Mouse (Mus musculus) CH12.LX (cell line): Measurements from ENCODE around the gene Sec31b. TPM values are rescaled to one million over a fixed set of nuclear protein-coding genes. Genes with fewer than 3 reads are reported as not detected.

Experiments used
- DNase-seq: peaks from one replicate; pipeline ENCODE4 v3.0.0-alpha.2; 2013; ENCODE audit errors: extremely low read depth
- H3K27ac ChIP-seq: 2 replicates; pipeline ENCODE4 v1.5.1; 2012; ENCODE audit warnings: low read depth, mild to moderate bottlenecking, control low read depth, moderate library complexity; ENCODE audit not compliant: insufficient read depth
- H3K27me3 ChIP-seq: replicated peaks from 2 replicates; pipeline ENCODE3; 2012; ENCODE audit warnings: inconsistent platforms
- H3K36me3 ChIP-seq, 2 experiments: replicated peaks in 1 of 2; 2 replicates each; pipeline versions ENCODE3 to v1.6.1; 2012; ENCODE audit warnings: inconsistent platforms in 1 of 2, low read length in 1 of 2, mild to moderate bottlenecking in 1 of 2, mixed read lengths in 1 of 2, moderate library complexity in 1 of 2; ENCODE audit not compliant: control insufficient read depth in 1 of 2, insufficient read depth in 1 of 2
- H3K4me1 ChIP-seq, 2 experiments: 2 replicates each; pipeline ENCODE4 v1.6.1; 2012; ENCODE audit warnings: inconsistent platforms in 1 of 2, moderate library complexity in 1 of 2; ENCODE audit not compliant: insufficient read depth in 2 of 2, control insufficient read depth in 1 of 2
- H3K4me2 ChIP-seq: 2 replicates; pipeline ENCODE4 v1.6.1; 2012; ENCODE audit warnings: low read depth, mild to moderate bottlenecking, control low read depth; ENCODE audit not compliant: poor library complexity, insufficient read depth, severe bottlenecking
- H3K4me3 ChIP-seq, 3 experiments: fragments of 150-350 bp in 1 of 3; sonication (generic) in 1 of 3; replicated peaks in 1 of 3; 2 replicates each; pipeline versions ENCODE3 to v1.5.1; 2011 to 2012; ENCODE audit warnings: low read depth in 2 of 3, low read length in 2 of 3, mild to moderate bottlenecking in 2 of 3, moderate library complexity in 2 of 3, control low read depth in 1 of 3, improper control_type of control experiment in 1 of 3, inconsistent platforms in 1 of 3, mixed read lengths in 1 of 3; ENCODE audit not compliant: poor library complexity in 1 of 3
- H3K79me2 ChIP-seq: replicated peaks from 2 replicates; pipeline ENCODE4 v1.6.1; 2012; ENCODE audit warnings: mild to moderate bottlenecking, moderate library complexity; ENCODE audit not compliant: control insufficient read depth, poor library complexity, insufficient read depth, severe bottlenecking; ENCODE audit errors: extremely low read depth
- H3K9ac ChIP-seq: 2 replicates; pipeline ENCODE4 v1.6.1; 2012; ENCODE audit warnings: low read depth, mild to moderate bottlenecking, control low read depth, moderate library complexity; ENCODE audit not compliant: insufficient read depth
- H3K9me3 ChIP-seq: replicated peaks from 2 replicates; pipeline ENCODE3; 2012; ENCODE audit warnings: low read length, inconsistent platforms, mixed read lengths
- BHLHE40 ChIP-seq: IDR thresholded peaks from 2 replicates; pipeline ENCODE4 v1.6.1; 2011; ENCODE audit warnings: mild to moderate bottlenecking, low read depth, low read length, improper control_type of control experiment
- CHD1 ChIP-seq: IDR thresholded peaks from 2 replicates; pipeline ENCODE4 v1.6.1; 2012; ENCODE audit warnings: low read depth, low read length, improper control_type of control experiment, inconsistent platforms
- CHD2 ChIP-seq: IDR thresholded peaks from 2 replicates; pipeline ENCODE4 v1.6.1; 2011; ENCODE audit warnings: low read length, improper control_type of control experiment
- CTCF ChIP-seq, 2 experiments: IDR thresholded peaks in 1 of 2; conservative IDR thresholded peaks in 1 of 2; 2 replicates each; pipeline ENCODE4 v1.5.1; 2011 to 2012; ENCODE audit warnings: low read depth in 2 of 2, low read length in 2 of 2, improper control_type of control experiment in 1 of 2, inconsistent platforms in 1 of 2, mild to moderate bottlenecking in 1 of 2, moderate library complexity in 1 of 2
- E2F4 ChIP-seq: IDR thresholded peaks from 2 replicates; pipeline ENCODE4 v1.6.1; 2011; ENCODE audit warnings: low read depth, low read length, improper control_type of control experiment; ENCODE audit not compliant: insufficient replicate concordance
- EP300 ChIP-seq: IDR thresholded peaks from 2 replicates; pipeline ENCODE4 v1.6.1; 2011; ENCODE audit warnings: low read length, improper control_type of control experiment
- ETS1 ChIP-seq: conservative IDR thresholded peaks from 2 replicates; pipeline ENCODE4 v1.6.1; 2012; ENCODE audit warnings: low read depth, mild to moderate bottlenecking, inconsistent platforms, low read length, improper control_type of control experiment, moderate library complexity
- GABPA ChIP-seq: IDR thresholded peaks from 2 replicates; pipeline ENCODE4 v1.6.1; 2012; ENCODE audit warnings: low read depth, low read length, improper control_type of control experiment, inconsistent platforms; ENCODE audit not compliant: insufficient replicate concordance
- HCFC1 ChIP-seq: IDR thresholded peaks from 2 replicates; pipeline ENCODE4 v1.6.1; 2012; ENCODE audit warnings: low read depth, mild to moderate bottlenecking, inconsistent platforms, low read length, improper control_type of control experiment
- IRF4 ChIP-seq: IDR thresholded peaks from 2 replicates; pipeline ENCODE4 v1.6.1; 2014; ENCODE audit warnings: low read depth, mild to moderate bottlenecking, inconsistent platforms, low read length, improper control_type of control experiment
- JUN ChIP-seq: IDR thresholded peaks from 2 replicates; pipeline ENCODE4 v1.6.1; 2011; ENCODE audit warnings: low read depth, mild to moderate bottlenecking, low read length, improper control_type of control experiment, moderate library complexity; ENCODE audit not compliant: insufficient read depth
- JUND ChIP-seq: conservative IDR thresholded peaks from 2 replicates; pipeline ENCODE4 v1.6.1; 2011; ENCODE audit warnings: low read depth, low read length, improper control_type of control experiment
- KAT2A ChIP-seq: IDR thresholded peaks from 2 replicates; pipeline ENCODE4 v1.6.1; 2012; ENCODE audit warnings: low read length, improper control_type of control experiment, inconsistent platforms; ENCODE audit not compliant: insufficient replicate concordance
- MAFK ChIP-seq: IDR thresholded peaks from 2 replicates; pipeline ENCODE4 v1.6.1; 2011; ENCODE audit warnings: low read length, improper control_type of control experiment; ENCODE audit not compliant: insufficient replicate concordance
- MAX ChIP-seq: IDR thresholded peaks from 2 replicates; pipeline ENCODE4 v1.6.1; 2011; ENCODE audit warnings: low read length, improper control_type of control experiment
- MAZ ChIP-seq: IDR thresholded peaks from 2 replicates; pipeline ENCODE4 v1.6.1; 2012; ENCODE audit warnings: low read depth, mild to moderate bottlenecking, inconsistent platforms, low read length, improper control_type of control experiment, moderate library complexity
- MEF2A ChIP-seq: IDR thresholded peaks from 2 replicates; pipeline ENCODE4 v1.6.1; 2014; ENCODE audit warnings: low read depth, mild to moderate bottlenecking, inconsistent platforms, low read length, improper control_type of control experiment, borderline replicate concordance
- MXI1 ChIP-seq: IDR thresholded peaks from 2 replicates; pipeline ENCODE4 v1.6.1; 2011; ENCODE audit warnings: mild to moderate bottlenecking, low read depth, low read length, improper control_type of control experiment
- MYC ChIP-seq: IDR thresholded peaks from 2 replicates; pipeline ENCODE4 v1.6.1; 2011; ENCODE audit warnings: low read depth, mild to moderate bottlenecking, improper control_type of control experiment, low read length
- NELFE ChIP-seq: IDR thresholded peaks from 2 replicates; pipeline ENCODE4 v1.6.1; 2011; ENCODE audit warnings: low read depth, low read length, improper control_type of control experiment
- NRF1 ChIP-seq: IDR thresholded peaks from 2 replicates; pipeline ENCODE4 v1.6.1; 2014; ENCODE audit warnings: low read depth, mild to moderate bottlenecking, inconsistent platforms, low read length, improper control_type of control experiment, moderate library complexity
- PAX5 ChIP-seq: IDR thresholded peaks from 2 replicates; pipeline ENCODE4 v1.6.1; 2012; ENCODE audit warnings: low read length, inconsistent platforms, mixed read lengths
- POLR2A ChIP-seq: IDR thresholded peaks from 2 replicates; pipeline ENCODE4 v1.6.1; 2011; ENCODE audit warnings: low read depth, mild to moderate bottlenecking, improper control_type of control experiment, low read length
- POLR2AphosphoS2 ChIP-seq: IDR thresholded peaks from 2 replicates; pipeline ENCODE4 v1.6.1; 2011; ENCODE audit warnings: low read depth, low read length, improper control_type of control experiment
- RAD21 ChIP-seq: IDR thresholded peaks from 2 replicates; pipeline ENCODE4 v1.6.1; 2011; ENCODE audit warnings: low read depth, mild to moderate bottlenecking, low read length, improper control_type of control experiment, moderate library complexity
- RCOR1 ChIP-seq: conservative IDR thresholded peaks from 2 replicates; pipeline ENCODE4 v1.6.1; 2012; ENCODE audit warnings: low read depth, mild to moderate bottlenecking, inconsistent platforms, low read length, improper control_type of control experiment
- TCF12 ChIP-seq: IDR thresholded peaks from 2 replicates; pipeline ENCODE4 v1.6.1; 2014; ENCODE audit warnings: low read depth, mild to moderate bottlenecking, inconsistent platforms, low read length, improper control_type of control experiment
- UBTF ChIP-seq: IDR thresholded peaks from 2 replicates; pipeline ENCODE4 v1.6.1; 2012; ENCODE audit warnings: low read depth, mild to moderate bottlenecking, inconsistent platforms, low read length, improper control_type of control experiment, moderate library complexity
- USF1 ChIP-seq: IDR thresholded peaks from 2 replicates; pipeline ENCODE4 v1.6.1; 2014; ENCODE audit warnings: low read depth, mild to moderate bottlenecking, inconsistent platforms, low read length, improper control_type of control experiment
- USF2 ChIP-seq: conservative IDR thresholded peaks from 2 replicates; pipeline ENCODE4 v1.6.1; 2011; ENCODE audit warnings: low read depth, low read length, improper control_type of control experiment
- ZC3H11A ChIP-seq: IDR thresholded peaks from 2 replicates; pipeline ENCODE4 v1.6.1; 2012; ENCODE audit warnings: low read depth, mild to moderate bottlenecking, inconsistent platforms, low read length, improper control_type of control experiment
- ZKSCAN1 ChIP-seq: IDR thresholded peaks from 2 replicates; pipeline ENCODE4 v1.6.1; 2012; ENCODE audit warnings: low read depth, inconsistent platforms, low read length, improper control_type of control experiment, borderline replicate concordance
- ZMIZ1 ChIP-seq: IDR thresholded peaks from 2 replicates; pipeline ENCODE4 v1.6.1; 2012; ENCODE audit warnings: low read depth, mild to moderate bottlenecking, inconsistent platforms, low read length, improper control_type of control experiment
- ZNF384 ChIP-seq: IDR thresholded peaks from 2 replicates; pipeline ENCODE4 v1.6.1; 2012; ENCODE audit warnings: low read depth, low read length, improper control_type of control experiment, inconsistent platforms
- dilution Hi-C: fragments of 300-500 bp; cut with MboI; formaldehyde crosslinking; loops from 2 replicates; pipeline ENCODE4 v1.14.3; 2020; ENCODE audit warnings: low sequenced_read_pairs; ENCODE audit not compliant: extremely low pct_unique_long_range_greater_than_20kb, extremely low pct_ligation_motif_present
- in situ Hi-C: fragments of 300-500 bp; cut with MboI; formaldehyde crosslinking; loops from 3 replicates; pipeline ENCODE4 v1.14.3; 2019; ENCODE audit warnings: low sequenced_read_pairs, low pct_ligation_motif_present, low pct_unique_long_range_greater_than_20kb, mixed read lengths
- polyA plus RNA-seq: library from polyadenylated mRNA; unstranded; fragments of >175 nt; gene quantifications from 2 replicates; pipeline ENCODE4 v1.2.1, GENCODE M21; 2012; ENCODE audit warnings: low read depth; ENCODE audit not compliant: insufficient read length
- total RNA-seq, 2 experiments: library from RNA; depleted of rRNA; stranded (reverse); fragments of 300-350 nt in 1 of 2; fragments of >200 nt in 1 of 2; gene quantifications; 2 replicates each; pipeline ENCODE4 v1.2.3; 2012 to 2014

Sec31b gene
- total and polyA plus RNA-seq, 3 experiments, result 0.17 to 1.1 (median 0.19) TPM

- peak; percentile 58; the same call in 1 of the 2 replicates for TF ChIP-seq ETS1
- no peak for TF ChIP-seq RAD21
- TF ChIP-seq CTCF (conservative IDR thresholded peaks at IDR 0.05 in 1 of 2, IDR thresholded peaks at IDR 0.05 in 1 of 2; ENCODE audit: low read depth in 2 of 2, low read length in 2 of 2), result peak; percentile 90 to 94
- TF ChIP-seq USF1, result no peak
- no peak; the same call in 1 of the 2 replicates for TF ChIP-seq MAX
- TF ChIP-seq IRF4, result peak; percentile 59
- no peak for TF ChIP-seq EP300
- no peak for TF ChIP-seq USF2
Measured at GRCm38 (mm10) chr19:44562652-44563206, 17.1 kb upstream of the Sec31b start, which contains the start of gene Hif1an (continued).

DNA sequence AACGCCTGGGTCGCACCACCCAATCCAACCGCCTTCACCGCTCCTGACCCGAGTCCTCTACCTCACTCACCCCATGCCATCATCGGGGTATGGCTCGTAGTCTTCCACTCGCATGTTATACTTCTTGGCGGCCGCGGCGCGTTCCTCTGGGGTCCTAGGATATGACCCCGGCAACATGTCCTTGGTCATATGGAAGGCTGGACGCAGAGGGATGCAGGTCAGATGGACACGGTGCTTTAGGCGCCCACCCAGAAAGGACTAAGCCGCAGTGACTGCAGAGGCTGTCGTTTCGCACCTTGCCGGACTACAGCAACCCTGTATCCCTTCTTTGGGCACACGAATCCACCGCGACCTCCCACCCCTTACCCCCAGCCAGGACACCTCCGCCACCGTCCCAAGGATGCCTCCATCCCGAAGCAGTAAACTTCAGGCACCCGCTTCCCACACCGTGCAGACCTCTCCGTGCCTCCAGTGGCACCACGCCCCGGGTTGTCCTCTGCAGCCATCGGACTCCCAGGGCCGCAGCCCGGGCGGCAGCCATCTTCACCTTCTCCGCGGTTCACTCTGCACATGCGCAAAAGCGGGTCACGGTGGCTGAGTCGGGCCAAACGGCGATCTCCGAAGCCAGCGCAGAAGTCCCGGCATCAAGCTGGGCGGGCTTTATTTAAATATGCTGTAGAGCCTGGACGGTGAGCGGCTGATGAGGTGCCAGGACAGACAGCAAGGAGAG lies 9.4 kb upstream of the Sec31b start, which contains the start of gene Ndufb8:
Gene Ndufb8 (minus strand): TSS at position 580 of the 730 bp plus-strand sequence.
- peaks cover 0 to 17% of the 10 kb centered on the region in 2 experiments; a peak in 2 of 4 replicates for H3K4me1 ChIP-seq
- no peak for TF ChIP-seq USF2
- TF ChIP-seq CHD1, result no peak
- TF ChIP-seq MEF2A, result peak; percentile 45; the same call in 1 of the 2 replicates
- no peak for TF ChIP-seq MAX
- TF ChIP-seq ZNF384, result no peak
- TF ChIP-seq GABPA, result no peak
- peak; percentile 40; the same call in 1 of the 2 replicates for TF ChIP-seq MXI1
- TF ChIP-seq JUND, result no peak
- no peak for TF ChIP-seq MAZ
- no peak for TF ChIP-seq RCOR1
- TF ChIP-seq HCFC1, result peak; percentile 84
- no peak for TF ChIP-seq CHD2
- peak; percentile 91 for TF ChIP-seq NELFE
- no peak for TF ChIP-seq ZC3H11A
- TF ChIP-seq KAT2A, result peak; percentile 71; the same call in 1 of the 2 replicates
- peak; percentile 20; the same call in 1 of the 2 replicates for TF ChIP-seq BHLHE40
- TF ChIP-seq MYC, result no peak
- TF ChIP-seq MAFK, result no peak
- no peak for TF ChIP-seq ZKSCAN1
- peak; percentile 92 for TF ChIP-seq PAX5
- peak; percentile 72; the same call in 1 of the 2 replicates for TF ChIP-seq E2F4
- no peak for TF ChIP-seq USF1
- TF ChIP-seq ZMIZ1, result peak; percentile 81; the same call in 1 of the 2 replicates
- no peak for TF ChIP-seq JUN
- TF ChIP-seq NRF1, result peak; percentile 92
- 0 out of 2 replicates have a peak, but pooled peaks have one; percentile 50 for TF ChIP-seq POLR2AphosphoS2
- TF ChIP-seq RAD21, result no peak
- 0 out of 2 replicates have a peak, but pooled peaks have one; percentile 37 for TF ChIP-seq UBTF
- peak; percentile 97 for TF ChIP-seq POLR2A
- TF ChIP-seq TCF12, result peak; percentile 93

More for the DNA sequence above, 9.4 kb upstream of the Sec31b start, which contains the start of gene Ndufb8:
- Histone ChIP-seq H3K36me3 (peaks cover 30 to 36% of the 10 kb centered on the region in 2 experiments), H3K9me3 (no peaks in the 10 kb centered on the region), H3K9ac (peak within 1 kb of the TSS; percentile 74), H3K79me2 (peaks cover 13% of the 10 kb centered on the region), H3K4me3 (peak within 1 kb of the TSS; percentile 94 to 99 (median 99)), H3K4me2 (peak within 1 kb of the TSS; percentile 95), H3K27me3 (peaks cover 3% of the 10 kb centered on the region), H3K27ac (peak within 1 kb of the TSS; percentile 43)
- dilution Hi-C loops, result no loop called here
- in situ Hi-C loops, result loop anchor here (10.0 kb wide), 1 partner anchor 180 kb away; no protein-coding TSS in a partner anchor
- DNase-seq, result peak; percentile 94
